Mouse (Mus musculus): ENCODE results near the gene Mrpl57.

GRCm38 (mm10) chr14:57797551-57797950, 28.5 kb upstream of the Mrpl57 start:
- peak; percentile 41; the same call in 1 of the 2 replicates for TF ChIP-seq CTCF (IDR thresholded peaks at IDR 0.05; ENCODE audit: low read depth)
- TF ChIP-seq EP300 (IDR thresholded peaks at IDR 0.05; ENCODE audit: low read depth) = no peak
